Mouse (Mus musculus) cerebellum, adult 11 months (tissue): ENCODE results near the gene Nprl3.

ENCODE experiments used
- DNase-seq: peaks from one replicate; pipeline ENCODE4 v3.0.0; 2022

Gene Nprl3

GRCm38 (mm10) chr11:32194626-32195025, 72.9 kb downstream of the Nprl3 start:
- no peak for DNase-seq

GRCm38 (mm10) chr11:32194086-32194485, 73.4 kb downstream of the Nprl3 start:
- no peak for DNase-seq

- no peak for DNase-seq
Observed at GRCm38 (mm10) chr11:32193156-32193555, 74.4 kb downstream of the Nprl3 start.

GRCm38 (mm10) chr11:32190603-32191110, 76.8 kb downstream of the Nprl3 start:
- no peak for DNase-seq

GRCm38 (mm10) chr11:32190119-32190518, 77.4 kb downstream of the Nprl3 start:
- no peak for DNase-seq

- DNase-seq, result no peak
Observed at GRCm38 (mm10) chr11:32189434-32189833, 78.1 kb downstream of the Nprl3 start.

GRCm38 (mm10) chr11:32188881-32189280, 78.6 kb downstream of the Nprl3 start:
- no peak for DNase-seq

GRCm38 (mm10) chr11:32187256-32187655, 80.3 kb downstream of the Nprl3 start:
- DNase-seq, result no peak

- no peak for DNase-seq
Observed at GRCm38 (mm10) chr11:32186031-32186430, 81.5 kb downstream of the Nprl3 start.

GRCm38 (mm10) chr11:32184469-32184868, 83.0 kb downstream of the Nprl3 start:
- DNase-seq, result no peak

GRCm38 (mm10) chr11:32181973-32182868, 85.3 kb downstream of the Nprl3 start:
- DNase-seq, result peak; percentile 83

- DNase-seq, result no peak
Observed at GRCm38 (mm10) chr11:32181246-32181645, 86.3 kb downstream of the Nprl3 start.

- DNase-seq, result no peak
Observed at GRCm38 (mm10) chr11:32178506-32178905, 89.0 kb downstream of the Nprl3 start.
